Mouse (Mus musculus): ENCODE data around the gene 6430550D23Rik. TPM values are rescaled to one million over a fixed set of nuclear protein-coding genes. Genes with fewer than 3 reads are reported as not detected.
A peak's percentile ranks its signal among the peaks of the same experiment; 100 is the strongest.

6430550D23Rik gene
- polyA plus RNA-seq (2012; rRNA removed) = 3.5 and 4.1 TPM in 2 replicates

DNA sequence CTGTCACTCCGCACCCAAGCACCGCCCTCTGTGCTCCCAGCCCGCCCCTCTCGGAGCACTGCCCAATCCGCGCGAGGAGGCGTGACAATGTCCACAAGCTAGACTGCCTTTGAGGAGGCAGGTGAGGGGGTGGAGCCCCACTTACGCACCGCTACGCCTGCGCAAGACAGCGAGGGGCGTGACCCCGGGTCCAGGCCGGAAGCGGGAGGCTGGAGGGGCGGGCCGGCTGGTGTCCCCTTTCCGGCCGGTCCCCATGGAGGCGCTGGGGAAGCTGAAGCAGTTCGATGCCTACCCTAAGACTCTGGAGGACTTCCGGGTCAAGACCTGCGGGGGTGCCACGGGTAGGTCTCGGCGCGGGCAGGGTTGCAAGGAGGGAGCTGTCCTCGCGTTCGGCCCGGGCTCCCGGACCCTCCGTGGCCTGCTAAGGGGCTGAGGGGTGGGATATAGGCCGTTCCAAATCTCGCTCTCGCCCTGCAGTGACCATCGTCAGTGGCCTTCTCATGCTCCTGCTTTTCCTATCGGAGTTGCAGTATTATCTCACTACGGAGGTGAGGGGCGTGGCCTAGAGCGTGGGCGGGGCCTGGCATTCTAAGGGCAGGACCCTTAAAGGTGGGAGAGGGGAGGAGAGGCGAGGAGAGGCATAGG, at the start of gene 6430550D23Rik, which contains the start of gene Ergic3:
Gene 6430550D23Rik, minus strand, starts transcription at position 90 of the 645 bp plus-strand sequence.
Gene Ergic3, plus strand, starts transcription at position 158 of the 645 bp plus-strand sequence.
- Histone ChIP-seq H3K4me1 (ENCODE audit: control insufficient read depth, insufficient read depth, low read length) (peaks cover 5% of the 10 kb centered on the region), H3K4me3 (ENCODE audit: insufficient read depth, low read length) (peak within 1 kb of the TSS; percentile 82), H3K27ac (ENCODE audit: insufficient read depth, low read length) (no peak within 1 kb of the TSS)
- TF ChIP-seq CTCF (IDR thresholded peaks at IDR 0.05; ENCODE audit: extremely low read depth, insufficient read depth, low read length) (no peak), POLR2A (IDR thresholded peaks at IDR 0.05; ENCODE audit: extremely low read depth, insufficient read depth, low read length) (peak; percentile 42; the same call in 1 of the 2 replicates)

DNA sequence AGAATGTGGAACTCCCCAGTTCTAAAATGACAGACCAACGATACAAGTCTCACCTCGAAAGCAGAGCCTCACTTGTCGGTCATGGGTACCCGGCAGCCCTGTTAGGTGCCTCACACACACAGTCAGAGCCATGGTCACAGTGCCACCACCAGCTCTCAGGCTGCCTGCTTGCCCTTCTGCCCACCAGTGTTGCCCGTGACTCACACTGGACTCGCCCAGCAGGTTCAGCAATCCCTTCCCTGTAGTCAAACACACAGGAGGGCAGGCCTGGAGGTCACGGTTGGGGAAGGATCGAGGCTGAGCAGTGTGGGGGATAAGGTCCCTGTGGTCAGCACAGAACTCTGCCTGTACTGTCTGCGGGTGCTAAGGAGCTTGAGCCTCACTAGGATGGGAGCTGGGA, 45.0 kb upstream of the 6430550D23Rik start, which contains the start of gene Fer1l4:
Gene Fer1l4, minus strand, starts transcription at position 132 of the 400 bp plus-strand sequence.
- no peaks in the 10 kb centered on the region for H3K4me1 ChIP-seq (ENCODE audit: control insufficient read depth, insufficient read depth, low read length)
- no peak within 1 kb of the TSS for H3K27ac ChIP-seq (ENCODE audit: insufficient read depth, low read length)
- no peak within 1 kb of the TSS for H3K4me3 ChIP-seq (ENCODE audit: insufficient read depth, low read length)
- TF ChIP-seq POLR2A (IDR thresholded peaks at IDR 0.05; ENCODE audit: extremely low read depth, insufficient read depth, low read length) (no peak), CTCF (IDR thresholded peaks at IDR 0.05; ENCODE audit: extremely low read depth, insufficient read depth, low read length) (no peak)

DNA sequence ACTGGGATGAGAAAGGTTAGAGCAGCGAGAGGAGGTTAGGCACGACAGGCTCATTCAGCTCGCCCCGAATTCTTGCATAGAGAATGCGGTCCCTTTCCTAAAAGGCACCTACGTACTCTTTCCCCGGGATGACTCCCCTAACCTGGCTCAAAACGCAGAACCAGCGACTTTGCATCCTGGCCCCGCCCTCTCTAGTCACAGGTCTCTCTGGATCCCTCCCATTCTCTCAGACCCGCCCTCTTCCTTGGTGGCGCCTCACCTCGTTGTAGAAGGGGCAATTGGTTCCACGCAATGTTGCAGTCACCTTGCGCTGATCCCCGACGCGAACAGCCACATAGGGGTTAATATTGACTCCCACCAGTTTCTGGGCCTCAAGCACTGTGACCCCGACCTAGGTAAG, 40.2 kb upstream of the 6430550D23Rik start:
- Histone ChIP-seq H3K4me1 (ENCODE audit: control insufficient read depth, insufficient read depth, low read length) (no peaks in the 10 kb centered on the region), H3K4me3 (ENCODE audit: insufficient read depth, low read length) (no peak overlapping the region), H3K27ac (ENCODE audit: insufficient read depth, low read length) (no peak overlapping the region)
- TF ChIP-seq CTCF (IDR thresholded peaks at IDR 0.05; ENCODE audit: extremely low read depth, insufficient read depth, low read length) = no peak
- no peak for TF ChIP-seq POLR2A (IDR thresholded peaks at IDR 0.05; ENCODE audit: extremely low read depth, insufficient read depth, low read length)

DNA sequence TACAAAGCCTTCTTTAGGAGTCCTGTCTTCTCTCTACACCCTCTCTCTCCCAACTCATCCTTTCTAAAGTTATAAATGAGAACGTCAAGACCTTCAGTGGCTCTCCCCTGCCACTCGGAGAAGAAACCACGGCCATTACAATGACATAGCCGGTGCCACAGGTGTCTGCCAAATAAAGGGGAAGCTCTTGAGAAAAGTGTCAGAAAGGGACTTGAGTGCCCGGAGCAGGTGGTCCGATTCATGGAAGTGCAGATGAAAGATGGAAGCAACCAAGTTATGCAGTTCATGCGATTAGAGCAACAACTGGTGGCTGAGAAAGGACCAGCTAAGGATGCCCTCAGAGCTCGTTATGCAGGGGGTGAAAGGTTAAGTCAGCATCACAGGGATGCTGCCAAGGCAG, 35.1 kb upstream of the 6430550D23Rik start:
- no peak overlapping the region for H3K4me3 ChIP-seq (ENCODE audit: insufficient read depth, low read length)
- no peak for TF ChIP-seq POLR2A (IDR thresholded peaks at IDR 0.05; ENCODE audit: extremely low read depth, insufficient read depth, low read length)
- H3K27ac ChIP-seq (ENCODE audit: insufficient read depth, low read length) = no peak overlapping the region
- no peaks in the 10 kb centered on the region for H3K4me1 ChIP-seq (ENCODE audit: control insufficient read depth, insufficient read depth, low read length)

DNA sequence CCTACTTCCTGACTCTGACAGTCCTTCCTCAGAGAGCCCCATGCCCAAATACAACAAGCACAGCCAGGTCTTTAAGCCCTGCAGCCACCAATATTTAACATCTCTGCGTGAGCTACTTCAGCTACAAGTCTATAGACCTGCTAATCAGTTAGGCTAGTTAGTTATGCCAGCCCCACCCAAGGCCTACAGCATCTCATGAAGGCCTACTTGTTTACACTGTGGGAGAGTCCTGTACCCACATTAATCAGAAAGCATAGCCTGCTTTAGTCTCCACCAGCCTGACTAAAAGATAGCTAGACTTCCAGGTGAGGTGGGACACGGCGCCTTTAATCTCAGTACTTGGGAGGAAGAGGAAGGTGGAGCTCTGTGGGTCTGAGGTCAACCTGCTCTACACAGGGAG, 31.6 kb upstream of the 6430550D23Rik start:
- Histone ChIP-seq H3K4me3 (ENCODE audit: insufficient read depth, low read length) (no peak overlapping the region), H3K27ac (ENCODE audit: insufficient read depth, low read length) (no peak overlapping the region), H3K4me1 (ENCODE audit: control insufficient read depth, insufficient read depth, low read length) (no peaks in the 10 kb centered on the region)
- TF ChIP-seq CTCF (IDR thresholded peaks at IDR 0.05; ENCODE audit: extremely low read depth, insufficient read depth, low read length) (no peak), POLR2A (IDR thresholded peaks at IDR 0.05; ENCODE audit: extremely low read depth, insufficient read depth, low read length) (no peak)

DNA sequence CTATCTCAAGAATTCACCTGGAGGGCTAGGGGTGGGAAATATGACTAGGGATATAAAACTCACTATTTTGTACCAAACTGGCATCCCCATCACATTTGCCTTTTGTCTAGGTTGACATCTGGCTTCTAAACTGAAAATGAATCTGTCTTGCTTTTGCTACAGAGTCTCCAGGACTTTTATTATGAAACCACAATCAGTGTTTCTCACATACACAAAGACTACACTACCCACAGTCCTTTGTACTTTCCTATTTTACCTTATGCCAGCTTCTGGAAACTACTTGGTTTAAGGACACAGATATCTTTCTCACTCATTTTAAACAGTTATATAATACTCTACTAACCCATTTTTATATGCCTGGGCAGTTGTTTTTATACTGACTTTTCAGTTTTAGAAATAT, 17.7 kb upstream of the 6430550D23Rik start:
- Histone ChIP-seq H3K4me3 (ENCODE audit: insufficient read depth, low read length) (no peak overlapping the region), H3K27ac (ENCODE audit: insufficient read depth, low read length) (no peak overlapping the region), H3K4me1 (ENCODE audit: control insufficient read depth, insufficient read depth, low read length) (no peaks in the 10 kb centered on the region)
- no peak for TF ChIP-seq POLR2A (IDR thresholded peaks at IDR 0.05; ENCODE audit: extremely low read depth, insufficient read depth, low read length)
- TF ChIP-seq CTCF (IDR thresholded peaks at IDR 0.05; ENCODE audit: extremely low read depth, insufficient read depth, low read length) = no peak

DNA sequence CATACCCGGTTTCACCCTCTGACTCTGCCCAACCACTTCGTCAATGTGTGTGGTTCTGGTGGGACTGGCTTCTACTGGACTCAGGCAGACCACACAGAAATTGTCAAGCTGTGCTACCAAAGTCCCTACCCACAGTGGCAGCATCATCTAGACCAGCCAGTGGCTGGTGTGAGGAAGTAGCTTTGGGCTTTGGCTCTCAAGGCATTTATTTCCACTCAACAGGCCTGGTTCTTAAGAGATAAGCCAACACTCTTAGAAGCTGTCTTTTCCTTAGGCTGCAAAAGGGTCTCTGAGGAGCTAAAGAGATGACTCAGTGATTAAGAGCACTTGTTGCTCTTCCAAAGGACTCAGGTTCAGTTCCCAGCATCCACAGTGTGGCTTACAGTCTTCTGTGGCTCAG, 14.0 kb upstream of the 6430550D23Rik start:
- no peak overlapping the region for H3K27ac ChIP-seq (ENCODE audit: insufficient read depth, low read length)
- no peaks in the 10 kb centered on the region for H3K4me1 ChIP-seq (ENCODE audit: control insufficient read depth, insufficient read depth, low read length)
- TF ChIP-seq POLR2A (IDR thresholded peaks at IDR 0.05; ENCODE audit: extremely low read depth, insufficient read depth, low read length) = no peak
- no peak for TF ChIP-seq CTCF (IDR thresholded peaks at IDR 0.05; ENCODE audit: extremely low read depth, insufficient read depth, low read length)
- H3K4me3 ChIP-seq (ENCODE audit: insufficient read depth, low read length) = no peak overlapping the region

DNA sequence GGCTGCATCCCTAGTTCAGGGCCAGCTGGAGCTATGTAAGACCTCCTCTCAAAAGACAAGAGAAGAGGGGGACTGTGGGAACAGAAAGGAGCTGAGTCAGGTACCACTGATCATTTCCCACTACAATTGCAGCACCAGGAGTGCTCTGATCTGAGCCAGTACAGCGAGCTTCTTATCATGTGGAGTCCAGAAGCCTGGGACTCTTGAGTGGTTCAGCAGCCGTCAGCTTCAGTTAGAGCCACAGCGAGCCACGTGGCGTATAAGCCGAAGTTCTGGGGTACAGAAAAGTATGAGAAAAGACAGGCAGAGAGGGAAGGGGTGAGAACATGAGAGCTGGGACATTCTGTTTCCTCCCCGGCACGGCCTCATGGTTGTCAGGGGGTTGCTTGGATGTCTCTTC, 13.4 kb upstream of the 6430550D23Rik start:
- TF ChIP-seq POLR2A (IDR thresholded peaks at IDR 0.05; ENCODE audit: extremely low read depth, insufficient read depth, low read length) = no peak
- Histone ChIP-seq H3K4me3 (ENCODE audit: insufficient read depth, low read length) (no peak overlapping the region), H3K27ac (ENCODE audit: insufficient read depth, low read length) (no peak overlapping the region), H3K4me1 (ENCODE audit: control insufficient read depth, insufficient read depth, low read length) (no peaks in the 10 kb centered on the region)

DNA sequence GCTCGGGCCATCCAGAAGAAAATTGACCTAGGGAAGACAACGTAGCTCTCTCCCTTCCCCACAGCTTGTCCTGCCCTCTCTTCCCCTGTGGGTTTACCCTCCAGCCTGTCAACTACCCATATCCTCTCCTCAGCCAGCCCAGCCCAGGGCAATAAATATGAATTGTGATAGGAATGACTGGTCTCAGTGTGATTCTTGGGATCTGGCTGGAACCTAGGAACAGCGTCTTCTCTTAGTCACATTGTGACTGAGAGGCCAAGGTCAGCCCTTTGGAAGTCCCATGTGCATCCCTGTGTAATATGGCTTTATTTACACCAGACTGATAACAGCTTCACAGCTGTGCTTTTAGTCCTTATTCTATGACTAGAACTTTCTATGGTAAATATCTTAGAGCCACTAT, 10.3 kb upstream of the 6430550D23Rik start:
- no peaks in the 10 kb centered on the region for H3K4me1 ChIP-seq (ENCODE audit: control insufficient read depth, insufficient read depth, low read length)
- TF ChIP-seq CTCF (IDR thresholded peaks at IDR 0.05; ENCODE audit: extremely low read depth, insufficient read depth, low read length) (no peak), POLR2A (IDR thresholded peaks at IDR 0.05; ENCODE audit: extremely low read depth, insufficient read depth, low read length) (no peak)
- no peak overlapping the region for H3K27ac ChIP-seq (ENCODE audit: insufficient read depth, low read length)
- H3K4me3 ChIP-seq (ENCODE audit: insufficient read depth, low read length) = no peak overlapping the region

DNA sequence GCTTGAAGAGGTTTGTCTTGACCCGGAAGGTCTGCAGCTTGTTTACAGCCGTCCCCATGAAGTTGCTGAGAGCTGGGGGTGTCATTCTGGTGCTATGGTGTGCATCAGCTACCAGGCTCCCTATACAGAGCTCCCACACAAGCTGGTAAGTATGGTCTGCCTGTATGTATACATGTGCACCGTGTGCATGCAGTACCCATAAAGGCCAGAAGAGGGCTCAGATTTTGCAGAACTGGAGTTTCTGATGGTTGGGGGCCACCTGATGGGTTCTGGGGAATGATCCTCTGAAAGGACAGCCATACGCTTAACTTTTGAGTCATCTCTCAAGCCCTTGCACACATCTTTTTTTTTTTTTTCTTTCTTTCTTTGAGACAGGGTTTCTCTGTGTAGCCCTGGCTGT, 2.4 kb downstream of the 6430550D23Rik start:
- TF ChIP-seq CTCF (IDR thresholded peaks at IDR 0.05; ENCODE audit: extremely low read depth, insufficient read depth, low read length) (no peak), POLR2A (IDR thresholded peaks at IDR 0.05; ENCODE audit: extremely low read depth, insufficient read depth, low read length) (no peak)
- peaks cover 5% of the 10 kb centered on the region for H3K4me1 ChIP-seq (ENCODE audit: control insufficient read depth, insufficient read depth, low read length)

More for the DNA sequence above, 2.4 kb downstream of the 6430550D23Rik start:
- H3K27ac ChIP-seq (ENCODE audit: insufficient read depth, low read length) = no peak overlapping the region
- no peak overlapping the region for H3K4me3 ChIP-seq (ENCODE audit: insufficient read depth, low read length)

Measured in cortical plate, adult 2 months (tissue).